24 mouse cellular contexts compared by ENCODE assay signal in genomic region chr10:99891899-99892298, GRCm38 (mm10).
A peak's percentile ranks its signal among the peaks of the same experiment; 100 is the strongest.
DNase-seq lines count a peak whose midpoint lies in the region; ATAC-seq and TF ChIP-seq lines count a peak whose summit lies in the region.
"Had no signal": no experiment of that assay in that cellular context is flagged by ENCODE, and none has a peak within 500 bp of the region (broad histone marks: within the 10 kb centered on the region; RNA-seq: fewer than 3 reads in every experiment).

No protein-coding gene starts in this region.

- H3K36me3 ChIP-seq in intestine, embryonic 14.5 days (ENCODE audit: control insufficient read depth, insufficient read depth, low read length), result no peaks in the 10 kb centered on the region
- no peaks in the 10 kb centered on the region for H3K36me3 ChIP-seq in intestine, embryonic 16.5 days (ENCODE audit: control insufficient read depth, insufficient read depth, low read length)
- no peaks in the 10 kb centered on the region for H3K36me3 ChIP-seq in small intestine, adult 2 months (ENCODE audit: control insufficient read depth, insufficient read depth, low read length)
- H3K36me3 ChIP-seq: embryonic facial prominence, embryonic 10.5 days; embryonic facial prominence, embryonic 12.5 days; forebrain, embryonic 15.5 days; G1E had no signal

- no peak overlapping the region for H3K4me2 ChIP-seq in intestine, embryonic 14.5 days (ENCODE audit: low read length)
- no peak overlapping the region for H3K4me2 ChIP-seq in intestine, embryonic 16.5 days (ENCODE audit: low read depth, low read length)
- H3K4me2 ChIP-seq: embryonic facial prominence, embryonic 12.5 days; forebrain, embryonic 13.5 days; forebrain, embryonic 15.5 days had no signal

- TF ChIP-seq CTCF in small intestine, adult 2 months (IDR thresholded peaks at IDR 0.05; ENCODE audit: extremely low read depth, insufficient read length, insufficient replicate concordance, low read depth, low read length), result no peak

- H3K9me3 ChIP-seq in intestine, embryonic 14.5 days (ENCODE audit: control insufficient read depth, low read length), result no peaks in the 10 kb centered on the region
- H3K9me3 ChIP-seq in intestine, embryonic 16.5 days (ENCODE audit: control insufficient read depth, low read length), result no peaks in the 10 kb centered on the region
- H3K9me3 ChIP-seq: embryonic facial prominence, embryonic 10.5 days; embryonic facial prominence, embryonic 12.5 days; forebrain, embryonic 13.5 days; forebrain, embryonic 15.5 days had no signal

- H3K4me1 ChIP-seq in intestine, embryonic 14.5 days (replicated peaks; ENCODE audit: control insufficient read depth, insufficient read depth, low read length), result 0 out of 2 replicates have a peak, but pooled peaks cover 5% of the 10 kb centered on the region
- H3K4me1 ChIP-seq in intestine, embryonic 16.5 days (ENCODE audit: control insufficient read depth, insufficient read depth, low read length), result peaks cover 4% of the 10 kb centered on the region; the same call in 1 of the 2 replicates
- H3K4me1 ChIP-seq in small intestine, adult 2 months (ENCODE audit: control insufficient read depth, insufficient read depth, insufficient read length, low read length), result peaks cover 11% of the 10 kb centered on the region; the same call in 1 of the 2 replicates
- H3K4me1 ChIP-seq: embryonic facial prominence, embryonic 12.5 days; forebrain, embryonic 13.5 days; forebrain, embryonic 15.5 days had no signal

- no peak for TF ChIP-seq POLR2A in small intestine, adult 2 months (IDR thresholded peaks at IDR 0.05; ENCODE audit: low read depth, low read length)

- no peaks in the 10 kb centered on the region for H3K27me3 ChIP-seq in intestine, embryonic 14.5 days (replicated peaks; ENCODE audit: control insufficient read depth, insufficient read depth, low read length)
- no peaks in the 10 kb centered on the region for H3K27me3 ChIP-seq in intestine, embryonic 16.5 days (replicated peaks; ENCODE audit: control insufficient read depth, insufficient read depth, low read length)
- H3K27me3 ChIP-seq in small intestine, adult 2 months (ENCODE audit: control insufficient read depth, insufficient read depth, low read length), result no peaks in the 10 kb centered on the region
- H3K27me3 ChIP-seq: CH12.LX; embryonic facial prominence, embryonic 12.5 days; forebrain, embryonic 13.5 days; forebrain, embryonic 15.5 days; Patski had no signal

- H3K4me3 ChIP-seq in intestine, embryonic 14.5 days (ENCODE audit: low read depth, low read length), result no peak overlapping the region
- H3K4me3 ChIP-seq in intestine, embryonic 16.5 days (ENCODE audit: low read length), result no peak overlapping the region
- no peak overlapping the region for H3K4me3 ChIP-seq in small intestine, adult 2 months (ENCODE audit: low read depth, low read length)
- H3K4me3 ChIP-seq: embryonic facial prominence, embryonic 10.5 days; embryonic facial prominence, embryonic 12.5 days; forebrain, embryonic 13.5 days; forebrain, embryonic 15.5 days had no signal

- no peak overlapping the region for H3K27ac ChIP-seq in intestine, embryonic 14.5 days (ENCODE audit: low read depth)
- 0 out of 2 replicates have a peak overlapping the region, but pooled peaks have one; percentile 29 for H3K27ac ChIP-seq in intestine, embryonic 16.5 days (ENCODE audit: low read length)
- 0 out of 2 replicates have a peak overlapping the region, but pooled peaks have one; percentile 13 for H3K27ac ChIP-seq in small intestine, adult 2 months (ENCODE audit: insufficient read depth, low read depth, low read length)
- H3K27ac ChIP-seq: embryonic facial prominence, embryonic 10.5 days; embryonic facial prominence, embryonic 12.5 days; forebrain, embryonic 13.5 days; forebrain, embryonic 15.5 days had no signal

- intact Hi-C loops in gastrocnemius, postnatal 14 days (cut with DNase I; ENCODE audit: low total_unique reads), result no loop called here

- no peak overlapping the region for H3K9ac ChIP-seq in intestine, embryonic 14.5 days (ENCODE audit: low read length)
- H3K9ac ChIP-seq in intestine, embryonic 16.5 days (ENCODE audit: low read depth, low read length), result no peak overlapping the region
- H3K9ac ChIP-seq: embryonic facial prominence, embryonic 12.5 days; forebrain, embryonic 13.5 days; forebrain, embryonic 15.5 days; forebrain, postnatal 0 days had no signal

- no peak for DNase-seq in intestine, embryonic 14.5 days (ENCODE audit: low spot score)
- DNase-seq in gastrocnemius, postnatal 14 days, result no peak
- DNase-seq in adrenal gland, adult (ENCODE audit: inconsistent age in 2 of 2, low spot score in 1 of 2), result no peak
- DNase-seq: adrenal gland, adult 2 months; adrenal gland, postnatal 10 days; adrenal gland, postnatal 36 days; B cell, adult 2 months; cerebellum, adult 11-12 months; cerebellum, adult 2 months; cerebellum, adult 9-10 months; cerebellum, postnatal 10 days; cerebellum, postnatal 25 days; forebrain, postnatal 0 days had no signal

- 71% methylated on average over 3 of the region's 3 CpGs for WGBS in intestine, embryonic 14.5 days
- 62% methylated on average over 3 of the region's 3 CpGs for WGBS in intestine, embryonic 16.5 days
- WGBS in small intestine, adult 2 months, result 30% methylated on average over 3 of the region's 3 CpGs

- peak; percentile 66; the same call in 1 of the 2 replicates for ATAC-seq in intestine, embryonic 14.5 days (replicated peaks; ENCODE audit: low FRiP score, low TSS enrichment, low read depth)
- peak; percentile 97 for ATAC-seq in intestine, embryonic 16.5 days
- ATAC-seq: activated CD4-positive, CD25-positive, alpha-beta regulatory T cell, adult 4 months; CD4-positive, CD25-positive, alpha-beta regulatory T cell, adult 4 months; forebrain, embryonic 13.5 days; forebrain, embryonic 15.5 days; forebrain, postnatal 0 days; Patski had no signal
